ENCODE assay signal across 8 mouse cellular contexts in the genomic region with DNA sequence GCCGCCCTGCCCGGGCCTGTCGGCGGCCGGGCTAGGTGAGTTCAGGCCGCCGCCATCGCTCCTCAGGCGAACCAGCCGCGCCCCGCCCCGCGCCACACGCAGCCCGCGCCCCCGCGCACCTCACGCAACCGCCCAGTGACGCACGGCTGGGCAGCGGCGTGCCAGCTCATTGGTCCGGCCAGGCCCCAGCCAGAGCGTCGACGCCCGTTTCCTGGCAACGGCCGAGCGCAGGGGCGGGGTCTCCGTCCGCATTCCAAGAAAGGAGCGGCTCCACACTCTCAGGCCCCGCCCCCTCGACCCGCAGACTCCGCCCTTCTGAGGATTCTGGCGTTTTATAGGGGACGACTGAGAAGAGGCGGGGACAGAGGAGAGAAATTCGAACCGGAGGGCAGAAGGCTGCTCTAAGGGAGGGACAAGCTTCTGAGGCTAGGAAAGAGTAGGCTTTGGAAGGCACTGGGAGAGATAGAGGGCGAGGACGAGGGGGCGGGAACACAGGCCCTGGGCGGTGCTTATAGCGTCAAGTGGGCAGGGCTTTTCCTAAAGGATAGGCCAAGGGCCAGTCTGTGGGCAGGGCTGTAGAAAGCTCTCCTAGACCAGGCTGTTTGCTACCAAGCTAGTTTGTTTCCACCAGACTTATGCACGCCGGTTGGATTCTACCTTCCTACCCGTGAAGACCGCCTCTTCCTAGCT. TPM values are rescaled to one million over a fixed set of nuclear protein-coding genes. Genes with fewer than 3 reads are reported as not detected.
A peak's percentile ranks its signal among the peaks of the same experiment; 100 is the strongest.
DNase-seq lines count a peak whose midpoint lies in the region; ATAC-seq and TF ChIP-seq lines count a peak whose summit lies in the region.

TSS of gene Fam160a2 (minus strand) at position 120 of the 690 bp plus-strand sequence.

- intact Hi-C loops in heart, adult 2 months (cut with DNase I): loop anchor here (5.0 kb wide), 2 partner anchors 237 to 412 kb away; partner anchors contain the start of gene Mrpl17

- H3K4me1 ChIP-seq in embryonic facial prominence, embryonic 14.5 days (ENCODE audit: control insufficient read depth, insufficient read depth, low read length): peaks cover 4% of the 10 kb centered on the region; the same call in 1 of the 2 replicates
- no peaks in the 10 kb centered on the region; the same call in none of the 2 replicates for H3K4me1 ChIP-seq in heart, adult 2 months (ENCODE audit: control insufficient read depth, insufficient read depth, low read length)
- H3K4me1 ChIP-seq in limb, embryonic 13.5 days: peaks cover 17% of the 10 kb centered on the region
- H3K4me1 ChIP-seq in midbrain, embryonic 16.5 days (ENCODE audit: control insufficient read depth, insufficient read depth, low read length): peaks cover 23% of the 10 kb centered on the region

- peak within 1 kb of the TSS; percentile 88 for H3K4me3 ChIP-seq in embryonic facial prominence, embryonic 14.5 days (ENCODE audit: low read depth, low read length)
- peak within 1 kb of the TSS; percentile 84 for H3K4me3 ChIP-seq in heart, adult 2 months
- peak within 1 kb of the TSS; percentile 88 for H3K4me3 ChIP-seq in limb, embryonic 13.5 days
- peak within 1 kb of the TSS; percentile 87 for H3K4me3 ChIP-seq in midbrain, embryonic 16.5 days (ENCODE audit: low read depth, low read length)

- no peak for TF ChIP-seq CTCF in heart, adult 2 months (IDR thresholded peaks at IDR 0.05)

- WGBS in embryonic facial prominence, embryonic 14.5 days: under 1% methylated on average over 47 of the region's 55 CpGs
- WGBS in heart, adult 2 months: 1% methylated on average over 55 of the region's 55 CpGs
- under 1% methylated on average over 55 of the region's 55 CpGs for WGBS in limb, embryonic 13.5 days
- WGBS in midbrain, embryonic 16.5 days: under 1% methylated on average over 53 of the region's 55 CpGs

- H3K9ac ChIP-seq in embryonic facial prominence, embryonic 14.5 days (ENCODE audit: low read depth, low read length): peak within 1 kb of the TSS; percentile 88
- peak within 1 kb of the TSS; percentile 92 for H3K9ac ChIP-seq in heart, adult 2 months (ENCODE audit: low read depth, low read length)
- H3K9ac ChIP-seq in limb, embryonic 13.5 days: peak within 1 kb of the TSS; percentile 89
- H3K9ac ChIP-seq in midbrain, embryonic 16.5 days (ENCODE audit: low read depth, low read length): peak within 1 kb of the TSS; percentile 93

- H3K9me3 ChIP-seq in embryonic facial prominence, embryonic 14.5 days (ENCODE audit: control insufficient read depth, low read length): no peaks in the 10 kb centered on the region
- H3K9me3 ChIP-seq in limb, embryonic 13.5 days: no peaks in the 10 kb centered on the region
- no peaks in the 10 kb centered on the region for H3K9me3 ChIP-seq in midbrain, embryonic 16.5 days (replicated peaks; ENCODE audit: control insufficient read depth, low read length, poor library complexity, severe bottlenecking)

- H3K27ac ChIP-seq in embryonic facial prominence, embryonic 14.5 days (replicated peaks; ENCODE audit: low read depth, low read length): peak within 1 kb of the TSS; percentile 79
- H3K27ac ChIP-seq in heart, adult 2 months: peak within 1 kb of the TSS; percentile 91
- peak within 1 kb of the TSS; percentile 81 for H3K27ac ChIP-seq in limb, embryonic 13.5 days
- H3K27ac ChIP-seq in midbrain, embryonic 16.5 days (ENCODE audit: low read length): peak within 1 kb of the TSS; percentile 81

- H3K27me3 ChIP-seq in embryonic facial prominence, embryonic 14.5 days (replicated peaks; ENCODE audit: control insufficient read depth, insufficient read depth, low read length): no peaks in the 10 kb centered on the region
- no peaks in the 10 kb centered on the region for H3K27me3 ChIP-seq in heart, adult 2 months (ENCODE audit: control insufficient read depth, insufficient read depth, low read length)
- H3K27me3 ChIP-seq in limb, embryonic 13.5 days: no peaks in the 10 kb centered on the region
- H3K27me3 ChIP-seq in midbrain, embryonic 16.5 days (ENCODE audit: control insufficient read depth, insufficient read depth, low read depth, low read length): no peaks in the 10 kb centered on the region

- peak; percentile 99 for DNase-seq in 3T3-L1 (ENCODE audit: low read depth, low spot score)
- peak; percentile 96 to 99 for DNase-seq in adrenal gland, postnatal 4 days (ENCODE audit: low spot score in 2 of 2)
- DNase-seq in embryonic facial prominence, embryonic 14.5 days (ENCODE audit: low spot score): peak; percentile 99
- DNase-seq in heart, adult 2 months: peak; percentile 99 to 100
- peak; percentile 100 for DNase-seq in kidney, adult 8-10 months
- DNase-seq in spleen, postnatal 10 days (ENCODE audit: low spot score in 2 of 2): peak; percentile 99 to 100

- H3K4me2 ChIP-seq in embryonic facial prominence, embryonic 14.5 days (ENCODE audit: low read depth, low read length): peak within 1 kb of the TSS; percentile 78
- peak within 1 kb of the TSS; percentile 83 for H3K4me2 ChIP-seq in limb, embryonic 13.5 days (replicated peaks)
- peak within 1 kb of the TSS; percentile 92 for H3K4me2 ChIP-seq in midbrain, embryonic 16.5 days (ENCODE audit: low read length)

- peak; percentile 91 for TF ChIP-seq POLR2A in heart, adult 2 months (IDR thresholded peaks at IDR 0.05; ENCODE audit: insufficient read depth, low read depth, low read length)

- peak; percentile 53; the same call in 1 of the 2 replicates for TF ChIP-seq EP300 in heart, adult 2 months (IDR thresholded peaks at IDR 0.05; ENCODE audit: insufficient read depth, low read depth, low read length)

- H3K79me2 ChIP-seq in heart, adult 2 months (replicated peaks; ENCODE audit: control insufficient read depth, insufficient read depth, low read length): no peaks in the 10 kb centered on the region

- H3K36me3 ChIP-seq in embryonic facial prominence, embryonic 14.5 days (ENCODE audit: control insufficient read depth, insufficient read depth, low read length): peaks cover 5% of the 10 kb centered on the region; the same call in 1 of the 2 replicates
- peaks cover 6% of the 10 kb centered on the region for H3K36me3 ChIP-seq in heart, adult 2 months (ENCODE audit: control insufficient read depth, insufficient read depth, low read length)
- peaks cover 2% of the 10 kb centered on the region; the same call in 1 of the 2 replicates for H3K36me3 ChIP-seq in limb, embryonic 13.5 days
- no peaks in the 10 kb centered on the region for H3K36me3 ChIP-seq in midbrain, embryonic 16.5 days (ENCODE audit: control insufficient read depth, insufficient read depth, low read length)

- peak; percentile 98 for ATAC-seq in embryonic facial prominence, embryonic 14.5 days (ENCODE audit: low read depth)
- ATAC-seq in limb, embryonic 13.5 days (ENCODE audit: low FRiP score, low read depth): peak; percentile 99
- peak; percentile 99 for ATAC-seq in midbrain, embryonic 16.5 days

RNA-seq across cellular contexts. Expression of gene Fam160a2, which starts in this region (rescaled TPM):
- total RNA-seq in adrenal gland, postnatal 4 days (2021): 10 to 100 TPM; 35.0 to 41.9 TPM
- 37.6 and 39.0 TPM in 2 replicates for polyA plus RNA-seq in embryonic facial prominence, embryonic 14.5 days (2014; fragmentation: Nextera tagmentation; extraction: Ambion mirVana)
- total RNA-seq in heart, adult 2 months (2021): 10 to 100 TPM; 16.0 to 16.3 TPM
- 25.4 and 48.2 TPM in 2 replicates for polyA plus RNA-seq in heart, adult 2 months (2012; rRNA removed)
- 47.0 and 49.2 TPM in 2 replicates for polyA plus RNA-seq in limb, embryonic 13.5 days (2015; fragmentation: Nextera tagmentation; extraction: Ambion mirVana)
- 43.7 and 50.8 TPM in 2 replicates for polyA plus RNA-seq in midbrain, embryonic 16.5 days (2015; fragmentation: Nextera tagmentation; extraction: Ambion mirVana)

Comparison
In these comparisons a context has a peak if more than half of its experiments do, and no peak if none do; other contexts are left out.
1. Peak in every context shown above with its lines: DNase-seq, ATAC-seq, H3K4me3 ChIP-seq and H3K27ac ChIP-seq.